Comparison of ENCODE assay signal across 10 mouse cellular contexts in the genomic region with DNA sequence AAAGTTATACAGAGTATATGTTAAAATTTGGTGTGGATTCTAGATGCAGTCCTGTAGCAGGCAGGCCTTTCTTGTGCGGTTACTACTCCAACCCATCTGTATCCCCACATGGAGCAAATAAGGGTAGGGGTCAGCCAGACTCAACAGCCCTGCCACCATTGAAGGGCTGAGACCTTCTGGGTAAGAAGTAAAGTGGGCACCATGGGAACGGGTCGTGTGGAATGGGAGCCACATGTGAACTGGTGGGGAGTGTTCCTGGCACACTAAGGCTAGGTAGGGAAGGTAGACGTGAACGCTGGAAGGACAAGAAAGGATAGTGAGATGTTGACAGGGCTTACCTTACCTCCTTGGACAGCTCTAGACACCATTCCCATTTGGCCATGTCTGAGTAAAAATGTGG. TPM values are rescaled to one million over a fixed set of nuclear protein-coding genes. Genes with fewer than 3 reads are reported as not detected.
DNase-seq lines count a peak whose midpoint lies in the region; ATAC-seq and TF ChIP-seq lines count a peak whose summit lies in the region.
"Had no signal": no experiment of that assay in that cellular context is flagged by ENCODE, and none has a peak within 500 bp of the region (broad histone marks: within the 10 kb centered on the region; RNA-seq: fewer than 3 reads in every experiment).

No protein-coding gene starts in this region.

- no peak for TF ChIP-seq EP300 in CH12.LX (IDR thresholded peaks at IDR 0.05; ENCODE audit: low read length)

- in situ Hi-C loops in CH12.LX (cut with MboI; ENCODE audit: low pct_ligation_motif_present, low pct_unique_long_range_greater_than_20kb, low sequenced_read_pairs) = no loop called here

- no peak overlapping the region for H3K9ac ChIP-seq in CH12.LX (ENCODE audit: insufficient read depth, low read depth)
- H3K9ac ChIP-seq in limb, embryonic 15.5 days = no peak overlapping the region

- peaks cover 28 to 33% of the 10 kb centered on the region in 2 experiments for H3K36me3 ChIP-seq in CH12.LX (replicated peaks in 1 of 2; ENCODE audit: control insufficient read depth in 1 of 2, insufficient read depth in 1 of 2, low read length in 1 of 2)
- H3K36me3 ChIP-seq in limb, embryonic 15.5 days = peaks cover 28% of the 10 kb centered on the region

- intact Hi-C loops in heart, postnatal 10 days (cut with DNase I) = loop anchor here (5.0 kb wide), 1 partner anchor 71 kb away; the partner anchor contains the start of gene Slc25a35
- intact Hi-C loops in heart, postnatal 36 days (cut with DNase I) = no loop called here

- no peaks in the 10 kb centered on the region for H3K79me2 ChIP-seq in CH12.LX (replicated peaks; ENCODE audit: control insufficient read depth, extremely low read depth, insufficient read depth, poor library complexity, severe bottlenecking)

- H3K27ac ChIP-seq in CH12.LX (ENCODE audit: insufficient read depth, low read depth) = 0 out of 2 replicates have a peak overlapping the region, but pooled peaks have one; percentile 5
- 0 out of 2 replicates have a peak overlapping the region, but pooled peaks have one; percentile 90 for H3K27ac ChIP-seq in limb, embryonic 15.5 days

- TF ChIP-seq CTCF in CH12.LX (conservative IDR thresholded peaks at IDR 0.05 in 1 of 2, IDR thresholded peaks at IDR 0.05 in 1 of 2; ENCODE audit: low read depth in 2 of 2, low read length in 2 of 2) = no peak

- peaks cover 18 to 38% of the 10 kb centered on the region in 2 experiments for H3K4me1 ChIP-seq in CH12.LX (ENCODE audit: control insufficient read depth in 1 of 2, insufficient read depth in 2 of 2)
- H3K4me1 ChIP-seq in limb, embryonic 15.5 days = peaks cover 32% of the 10 kb centered on the region

- H3K27me3 ChIP-seq in CH12.LX (replicated peaks) = no peaks in the 10 kb centered on the region
- no peaks in the 10 kb centered on the region for H3K27me3 ChIP-seq in limb, embryonic 15.5 days
- H3K27me3 ChIP-seq: Patski had no signal

- TF ChIP-seq RAD21 in CH12.LX (IDR thresholded peaks at IDR 0.05; ENCODE audit: low read depth, low read length) = no peak

- peak overlapping the region; percentile 70 for H3K4me2 ChIP-seq in CH12.LX (ENCODE audit: insufficient read depth, low read depth, poor library complexity, severe bottlenecking)
- H3K4me2 ChIP-seq in limb, embryonic 15.5 days = peak overlapping the region; percentile 7; the same call in 1 of the 2 replicates

- TF ChIP-seq POLR2A in CH12.LX (IDR thresholded peaks at IDR 0.05; ENCODE audit: low read depth, low read length) = no peak

- H3K4me3 ChIP-seq in CH12.LX (replicated peaks in 1 of 3; ENCODE audit: low read depth in 2 of 3, low read length in 2 of 3, poor library complexity in 1 of 3) = peak overlapping the region in 2 of 3 experiments; percentile 18 to 20
- peak overlapping the region; percentile 70; the same call in 1 of the 2 replicates for H3K4me3 ChIP-seq in limb, embryonic 15.5 days

- ATAC-seq in limb, embryonic 15.5 days (ENCODE audit: insufficient number of reproducible peaks, low FRiP score, low TSS enrichment, low read depth) = no peak
- ATAC-seq in inflammation-experienced regulatory T-cells, adult 6 months = no peak
- ATAC-seq: intestine, postnatal 0 days; Patski had no signal

- DNase-seq in heart, postnatal 10 days = peak; percentile 8 to 23
- DNase-seq in heart, postnatal 36 days = no peak
- peak; percentile 17 for DNase-seq in CD4-positive helper T cell, adult 2 months (ENCODE audit: low read depth, low spot score)
- DNase-seq in CH12.LX (ENCODE audit: extremely low read depth) = no peak
- no peak for DNase-seq in adrenal gland, adult 8-10 months
- DNase-seq in left cerebral cortex, adult 11 months (ENCODE audit: low spot score) = no peak

- H3K9me3 ChIP-seq in CH12.LX (replicated peaks; ENCODE audit: low read length) = no peaks in the 10 kb centered on the region
- H3K9me3 ChIP-seq in limb, embryonic 15.5 days = no peaks in the 10 kb centered on the region

- dilution Hi-C loops in CH12.LX (cut with MboI; ENCODE audit: extremely low pct_ligation_motif_present, extremely low pct_unique_long_range_greater_than_20kb, low sequenced_read_pairs) = no loop called here

- 75% methylated on average over 5 of the region's 5 CpGs for WGBS in limb, embryonic 15.5 days

TF ChIP-seq in CH12.LX, 34 proteins besides CTCF, POLR2A, EP300 and RAD21:
- TF ChIP-seq USF2 (conservative IDR thresholded peaks at IDR 0.05; ENCODE audit: low read depth, low read length) (no peak), MXI1 (IDR thresholded peaks at IDR 0.05; ENCODE audit: low read depth, low read length) (no peak), E2F4 (IDR thresholded peaks at IDR 0.05; ENCODE audit: insufficient replicate concordance, low read depth, low read length) (no peak), UBTF (IDR thresholded peaks at IDR 0.05; ENCODE audit: low read depth, low read length) (no peak), GABPA (IDR thresholded peaks at IDR 0.05; ENCODE audit: insufficient replicate concordance, low read depth, low read length) (no peak)

RNA-seq across cellular contexts. Expression of gene Aurkb, which starts 7.3 kb away (rescaled TPM):
- 10 to 100 TPM; 11.6 to 15.4 TPM for total RNA-seq in heart, postnatal 10 days (2021)
- total RNA-seq in heart, postnatal 36 days (2021) = 1 to 10 TPM in 1 of 2 experiments, under 1 TPM in 1; 0.72 to 1.2 TPM
- 170 and 177 TPM in 2 replicates for total RNA-seq in CH12.LX (2012; rRNA removed)
- 181 and 190 TPM in 2 replicates for total RNA-seq in CH12.LX (2014; rRNA removed)
- polyA plus RNA-seq in CH12.LX (2012; ENCODE audit: insufficient read length, low read depth) = 178 and 200 TPM in 2 replicates
- polyA plus RNA-seq in limb, embryonic 15.5 days (2015; fragmentation: Nextera tagmentation; extraction: Ambion mirVana) = 111 and 121 TPM in 2 replicates
- 10 to 100 TPM in 2 of 3 experiments, 1 to 10 TPM in 1; 5.8 to 74.0 (median 12.9) TPM for polyA plus RNA-seq in inflammation-experienced regulatory T-cells, adult 6 months (2017; shearing (Covaris generic))
- 1 to 10 TPM; 1.7 to 2.9 (median 2.3) TPM for total RNA-seq in adrenal gland, adult 8-10 months (2022)

RNA-seq across cellular contexts. Expression of gene Borcs6, which starts 21.3 kb away (rescaled TPM):
- 10 to 100 TPM; 16.7 to 19.4 TPM for total RNA-seq in heart, postnatal 10 days (2021)
- total RNA-seq in heart, postnatal 36 days (2021) = 10 to 100 TPM; 16.0 to 17.1 TPM
- total RNA-seq in CH12.LX (2012; rRNA removed) (9.7 and 11.1 TPM in 2 replicates), CH12.LX (2014; rRNA removed) (5.1 and 7.3 TPM in 2 replicates)
- polyA plus RNA-seq in CH12.LX (2012; ENCODE audit: insufficient read length, low read depth) = 5.4 and 6.2 TPM in 2 replicates
- 12.9 and 13.7 TPM in 2 replicates for polyA plus RNA-seq in limb, embryonic 15.5 days (2015; fragmentation: Nextera tagmentation; extraction: Ambion mirVana)
- 1 to 10 TPM; 1.1 to 2.2 (median 1.3) TPM for polyA plus RNA-seq in inflammation-experienced regulatory T-cells, adult 6 months (2017; shearing (Covaris generic))
- total RNA-seq in adrenal gland, adult 8-10 months (2022) = 10 to 100 TPM; 29.8 to 33.9 (median 31.5) TPM

RNA-seq across cellular contexts. Expression of gene Ctc1, which starts 22.5 kb away (rescaled TPM):
- 10 to 100 TPM; 21.9 to 26.6 TPM for total RNA-seq in heart, postnatal 10 days (2021)
- total RNA-seq in heart, postnatal 36 days (2021) = 10 to 100 TPM; 12.5 to 14.3 TPM
- total RNA-seq in CH12.LX (2012; rRNA removed) = 40.1 and 44.8 TPM in 2 replicates
- total RNA-seq in CH12.LX (2014; rRNA removed) = 20.5 and 22.7 TPM in 2 replicates
- polyA plus RNA-seq in CH12.LX (2012; ENCODE audit: insufficient read length, low read depth) = 44.1 and 69.8 TPM in 2 replicates
- polyA plus RNA-seq in limb, embryonic 15.5 days (2015; fragmentation: Nextera tagmentation; extraction: Ambion mirVana) = 42.5 TPM in 2 replicates
- 10 to 100 TPM in 1 of 3 experiments, 1 to 10 TPM in 2; 9.7 to 16.4 (median 9.8) TPM for polyA plus RNA-seq in inflammation-experienced regulatory T-cells, adult 6 months (2017; shearing (Covaris generic))
- 10 to 100 TPM; 30.7 to 46.1 (median 39.2) TPM for total RNA-seq in adrenal gland, adult 8-10 months (2022)

RNA-seq across cellular contexts. Expression of gene Pfas, which starts 29.9 kb away (rescaled TPM):
- total RNA-seq in heart, postnatal 10 days (2021) = 1 to 10 TPM; 9.3 to 9.5 TPM
- 1 to 10 TPM; 5.8 to 8.3 TPM for total RNA-seq in heart, postnatal 36 days (2021)
- 110 and 132 TPM in 2 replicates for total RNA-seq in CH12.LX (2012; rRNA removed)
- total RNA-seq in CH12.LX (2014; rRNA removed) = 61.9 and 65.0 TPM in 2 replicates
- polyA plus RNA-seq in CH12.LX (2012; ENCODE audit: insufficient read length, low read depth) = 66.5 and 72.9 TPM in 2 replicates
- polyA plus RNA-seq in limb, embryonic 15.5 days (2015; fragmentation: Nextera tagmentation; extraction: Ambion mirVana) = 23.6 and 25.0 TPM in 2 replicates
- polyA plus RNA-seq in inflammation-experienced regulatory T-cells, adult 6 months (2017; shearing (Covaris generic)) = 10 to 100 TPM; 22.0 to 29.0 (median 24.8) TPM
- 10 to 100 TPM; 33.9 to 48.4 (median 40.5) TPM for total RNA-seq in adrenal gland, adult 8-10 months (2022)

RNA-seq across cellular contexts. Expression of gene Tmem107, which starts 32.4 kb away (rescaled TPM):
- 1 to 10 TPM; 5.8 to 7.8 TPM for total RNA-seq in heart, postnatal 10 days (2021)
- 1 to 10 TPM; 4.2 to 6.1 TPM for total RNA-seq in heart, postnatal 36 days (2021)
- 24.4 and 30.1 TPM in 2 replicates for total RNA-seq in CH12.LX (2012; rRNA removed)
- 20.3 and 31.3 TPM in 2 replicates for total RNA-seq in CH12.LX (2014; rRNA removed)
- polyA plus RNA-seq in CH12.LX (2012; ENCODE audit: insufficient read length, low read depth) = 13.4 and 22.6 TPM in 2 replicates
- 64.8 and 65.5 TPM in 2 replicates for polyA plus RNA-seq in limb, embryonic 15.5 days (2015; fragmentation: Nextera tagmentation; extraction: Ambion mirVana)
- 1 to 10 TPM; 2.8 to 9.1 (median 4.0) TPM for polyA plus RNA-seq in inflammation-experienced regulatory T-cells, adult 6 months (2017; shearing (Covaris generic))
- 10 to 100 TPM; 13.1 to 28.3 (median 19.4) TPM for total RNA-seq in adrenal gland, adult 8-10 months (2022)

Comparison
In these comparisons a context has a peak if more than half of its experiments do, and no peak if none do; other contexts are left out.
1. DNase-seq: peak in heart, postnatal 10 days (2 of 2) and CD4-positive helper T cell, adult 2 months (single experiment); none in heart, postnatal 36 days (0 of 2), CH12.LX (single experiment), adrenal gland, adult 8-10 months (single experiment) and left cerebral cortex, adult 11 months (single experiment).
2. RNA of gene Aurkb, which starts 7.3 kb away (total RNA-seq): 170 to 190 TPM in CH12.LX; 11.6 to 15.4 TPM in heart, postnatal 10 days, 1.7 to 2.9 TPM in adrenal gland, adult 8-10 months and 0.72 to 1.2 TPM in heart, postnatal 36 days; every median in the first group is over 10 times any median in the second.